Mouse (Mus musculus) heart, embryonic 14.5 days (tissue): Measurements from ENCODE around the gene Ebf1. TPM values are rescaled to one million over a fixed set of nuclear protein-coding genes. Genes with fewer than 3 reads are reported as not detected.
A peak's percentile ranks its signal among the peaks of the same experiment; 100 is the strongest.

ENCODE experiments used
- ATAC-seq: fragments of 200-750 bp; cut with Nextera tagmentation; 2 replicates; pipeline ENCODE4 v1.8.0; 2017; ENCODE audit warnings: low read depth, moderate TSS enrichment; ENCODE audit not compliant: insufficient number of reproducible peaks, insufficient read depth, low FRiP score
- H3K27ac ChIP-seq, 2 experiments: fragments of 200-500 bp in 1 of 2; fragments of 300-500 bp in 1 of 2; sonication (generic) in 1 of 2; replicated peaks in 1 of 2; 2 replicates each; pipeline ENCODE4 v1.5.1; 2012 to 2014; ENCODE audit warnings: low read depth in 2 of 2, low read length in 2 of 2, control low read depth in 1 of 2, mild to moderate bottlenecking in 1 of 2, mixed read lengths in 1 of 2; ENCODE audit not compliant: control insufficient read depth in 1 of 2, insufficient read depth in 1 of 2
- H3K27me3 ChIP-seq: fragments of 300-500 bp; sonication (generic); 2 replicates; pipeline ENCODE4 v1.6.1; 2014; ENCODE audit warnings: mild to moderate bottlenecking, low read length, control low read depth; ENCODE audit not compliant: control insufficient read depth, insufficient read depth
- H3K36me3 ChIP-seq: fragments of 300-500 bp; sonication (generic); 2 replicates; pipeline ENCODE4 v1.6.1; 2014; ENCODE audit warnings: mild to moderate bottlenecking, control low read depth, low read length, mixed read lengths; ENCODE audit not compliant: control insufficient read depth, insufficient read depth
- H3K4me1 ChIP-seq, 2 experiments: fragments of 200-500 bp in 1 of 2; fragments of 300-500 bp in 1 of 2; sonication (generic) in 1 of 2; 2 replicates each; pipeline ENCODE4 v1.6.1; 2012 to 2014; ENCODE audit warnings: low read length in 2 of 2, control low read depth in 1 of 2, mixed read lengths in 1 of 2; ENCODE audit not compliant: control insufficient read depth in 2 of 2, insufficient read depth in 2 of 2
- H3K4me2 ChIP-seq: fragments of 300-500 bp; sonication (generic); 2 replicates; pipeline ENCODE4 v1.6.1; 2014; ENCODE audit warnings: mild to moderate bottlenecking, low read length
- H3K4me3 ChIP-seq, 2 experiments: fragments of 200-500 bp in 1 of 2; fragments of 300-500 bp in 1 of 2; sonication (generic) in 1 of 2; 2 replicates each; pipeline ENCODE4 v1.5.1; 2012 to 2014; ENCODE audit warnings: low read length in 2 of 2, mild to moderate bottlenecking in 2 of 2, control low read depth in 1 of 2, low read depth in 1 of 2, moderate library complexity in 1 of 2; ENCODE audit not compliant: control insufficient read depth in 1 of 2, insufficient read depth in 1 of 2
- H3K9ac ChIP-seq: fragments of 300-500 bp; sonication (generic); 2 replicates; pipeline ENCODE4 v1.6.1; 2014; ENCODE audit warnings: mild to moderate bottlenecking, low read length
- H3K9me3 ChIP-seq: fragments of 300-500 bp; sonication (generic); 2 replicates; pipeline ENCODE4 v1.6.1; 2016; ENCODE audit warnings: low read length, control low read depth; ENCODE audit not compliant: control insufficient read depth
- WGBS: fragments of 180-500 bp; shearing (Covaris S2); extraction: QIAGEN DNeasy Blood & Tissue Kit; methylation state at CpG from one replicate; pipeline ENCODE4 v1.1.7; 2014; 5-methylcytosine and 5-hydroxymethylcytosine counted together
- polyA plus RNA-seq: library from polyadenylated mRNA; unstranded; fragments of >200 nt; fragmentation: Nextera tagmentation; extraction: Ambion mirVana; gene quantifications from 2 replicates; pipeline ENCODE4 v1.2.1, GENCODE M21; 2014

The Ebf1 gene
- polyA plus RNA-seq, 1 experiment from 2014 or later, result 17.0 TPM

DNA sequence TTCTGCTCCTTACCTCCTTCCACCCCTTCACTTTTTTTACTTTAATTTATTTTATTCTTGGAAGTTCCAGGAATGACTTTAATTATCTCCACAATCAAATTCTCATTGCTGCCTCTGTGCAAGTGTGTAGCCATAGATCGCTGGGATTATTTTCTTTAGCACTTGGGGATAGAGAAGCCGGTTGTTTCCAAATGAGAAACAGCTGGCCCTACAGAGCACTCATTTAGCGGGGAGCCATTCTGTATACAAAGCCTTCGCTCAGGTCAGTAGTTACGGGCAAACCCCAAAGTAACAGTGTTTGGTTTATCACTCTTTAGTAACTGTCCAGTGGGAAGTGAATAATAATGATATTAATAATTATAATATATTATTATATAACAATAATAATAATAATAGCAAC, 38.4 kb downstream of the Ebf1 start:
- no peak overlapping the region for H3K4me3 ChIP-seq
- H3K4me1 ChIP-seq, result peaks cover 2 to 4% of the 10 kb centered on the region in 2 experiments; a peak in 3 of 4 replicates
- ATAC-seq, result no peak
- H3K27ac ChIP-seq, result no peak overlapping the region
- no peaks in the 10 kb centered on the region for H3K27me3 ChIP-seq
- H3K9me3 ChIP-seq, result no peaks in the 10 kb centered on the region
- H3K36me3 ChIP-seq, result no peaks in the 10 kb centered on the region
- H3K4me2 ChIP-seq, result no peak overlapping the region
- H3K9ac ChIP-seq, result no peak overlapping the region
- WGBS, result 66% methylated on average over 5 of the region's 5 CpGs

DNA sequence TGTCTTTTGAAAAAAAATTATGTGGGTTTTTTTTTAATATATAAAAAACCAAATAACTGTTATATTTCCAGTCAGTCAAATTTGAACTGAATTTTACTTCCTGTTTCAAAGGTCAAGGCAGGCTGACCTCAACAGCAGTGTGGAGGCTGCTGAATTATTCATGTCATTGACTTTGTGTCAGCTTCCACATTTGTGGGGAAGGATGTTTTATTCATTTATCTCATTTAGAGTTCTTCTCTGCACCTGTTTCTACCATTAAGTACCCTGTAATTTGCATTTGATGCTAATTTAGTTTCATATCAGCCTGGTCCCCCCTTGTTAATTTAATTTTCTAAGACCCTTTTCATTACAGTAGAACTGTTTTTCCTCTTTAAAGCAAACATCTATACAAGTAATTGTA, 39.8 kb downstream of the Ebf1 start:
- no peak overlapping the region for H3K4me2 ChIP-seq
- peaks cover 2 to 4% of the 10 kb centered on the region in 2 experiments; a peak in 3 of 4 replicates for H3K4me1 ChIP-seq
- H3K9me3 ChIP-seq, result no peaks in the 10 kb centered on the region
- H3K36me3 ChIP-seq, result no peaks in the 10 kb centered on the region
- H3K27ac ChIP-seq, result no peak overlapping the region
- no peak overlapping the region for H3K4me3 ChIP-seq
- H3K27me3 ChIP-seq, result no peaks in the 10 kb centered on the region
- no peak overlapping the region for H3K9ac ChIP-seq
- ATAC-seq, result no peak

DNA sequence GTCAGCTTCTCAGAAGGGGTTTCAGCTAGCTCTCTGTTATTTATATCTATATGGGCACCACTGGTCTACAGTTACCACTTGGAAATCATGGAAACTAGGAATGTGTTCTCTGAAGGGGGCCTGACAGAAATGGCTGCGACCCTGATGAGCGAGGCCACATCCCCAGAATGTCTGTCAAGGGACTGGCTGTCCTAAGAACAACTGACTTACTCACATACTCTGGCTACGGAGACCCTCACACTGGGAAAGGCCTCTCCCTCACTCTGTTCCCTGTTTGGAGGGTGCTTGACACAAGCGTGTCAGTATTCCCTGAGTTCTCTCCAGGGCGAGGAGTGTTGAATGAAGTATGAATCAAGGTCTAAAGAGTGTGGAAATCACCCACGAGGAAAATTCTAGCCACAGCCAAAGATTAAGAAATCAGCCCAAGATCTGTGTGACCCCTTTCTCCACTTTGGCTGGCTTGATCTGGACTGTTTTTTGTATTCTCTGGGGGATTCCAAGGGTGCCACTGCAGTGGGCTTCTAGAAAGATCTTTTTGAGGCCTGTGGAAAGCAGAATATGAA, 40.8 kb downstream of the Ebf1 start:
- Histone ChIP-seq H3K27ac (no peak overlapping the region), H3K9ac (no peak overlapping the region), H3K4me1 (peaks cover 2 to 4% of the 10 kb centered on the region in 2 experiments; a peak in 3 of 4 replicates), H3K4me2 (no peak overlapping the region), H3K36me3 (no peaks in the 10 kb centered on the region), H3K27me3 (no peaks in the 10 kb centered on the region), H3K4me3 (no peak overlapping the region), H3K9me3 (no peaks in the 10 kb centered on the region)
- WGBS, result 35% methylated on average over 6 of the region's 6 CpGs
- no peak for ATAC-seq

DNA sequence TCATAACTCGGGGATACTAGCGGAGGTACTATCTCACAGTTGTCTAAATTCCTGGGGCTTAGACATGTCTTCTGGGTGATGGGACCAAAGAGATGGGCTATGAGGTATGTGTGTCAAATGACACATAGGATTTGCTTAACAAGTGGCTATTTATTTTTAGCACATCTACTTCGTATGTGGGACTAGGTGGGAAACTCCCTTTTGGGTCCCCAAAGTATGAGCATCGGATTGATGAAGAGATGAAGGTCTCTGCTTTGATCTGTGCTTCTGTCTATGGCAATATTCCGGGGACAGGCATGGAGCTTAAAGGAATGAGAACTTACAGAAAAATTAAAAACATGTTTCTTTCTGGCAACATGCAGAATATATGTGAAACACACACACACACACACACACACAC, 44.8 kb downstream of the Ebf1 start:
- no peaks in the 10 kb centered on the region for H3K9me3 ChIP-seq
- no peak overlapping the region for H3K9ac ChIP-seq
- no peak for ATAC-seq
- H3K36me3 ChIP-seq, result no peaks in the 10 kb centered on the region
- H3K27ac ChIP-seq, result no peak overlapping the region
- 71% methylated on average over 5 of the region's 5 CpGs for WGBS
- H3K4me3 ChIP-seq, result no peak overlapping the region
- H3K4me1 ChIP-seq, result peaks cover 4 to 15% of the 10 kb centered on the region in 2 experiments; a peak in 3 of 4 replicates
- no peaks in the 10 kb centered on the region for H3K27me3 ChIP-seq
- H3K4me2 ChIP-seq, result no peak overlapping the region

DNA sequence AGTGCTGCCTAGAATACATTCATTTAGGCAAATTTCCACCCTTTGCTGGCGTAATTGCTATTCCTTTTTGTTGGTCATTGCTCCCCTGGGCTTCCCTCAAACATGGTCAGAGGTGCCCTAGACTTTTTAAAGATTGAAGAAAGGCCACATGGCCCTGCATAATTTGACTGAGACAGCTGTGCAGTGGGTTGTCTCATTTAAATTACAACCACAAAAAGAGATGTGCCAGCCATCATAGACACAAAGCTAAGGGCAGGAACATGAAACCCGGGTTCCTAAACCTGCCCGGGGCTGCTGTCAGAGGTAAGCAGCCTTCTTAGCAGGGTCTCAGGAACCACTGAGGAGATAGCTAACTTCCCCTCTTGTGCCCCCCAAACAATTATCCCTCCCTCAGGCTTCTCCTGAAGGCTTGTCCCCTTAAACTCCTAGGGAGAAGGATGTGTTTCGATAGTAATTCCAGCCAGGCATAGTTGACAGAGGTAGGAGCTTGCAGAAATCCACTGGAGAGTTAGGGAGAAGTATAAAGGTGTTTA, 46.6 kb downstream of the Ebf1 start:
- Histone ChIP-seq H3K36me3 (no peaks in the 10 kb centered on the region), H3K4me1 (peaks cover 4 to 11% of the 10 kb centered on the region in 2 experiments; a peak in 3 of 4 replicates), H3K4me2 (no peak overlapping the region), H3K27ac (no peak overlapping the region), H3K4me3 (no peak overlapping the region), H3K9ac (no peak overlapping the region), H3K27me3 (no peaks in the 10 kb centered on the region), H3K9me3 (no peaks in the 10 kb centered on the region)
- ATAC-seq, result no peak
- 61% methylated on average over 4 of the region's 4 CpGs for WGBS

DNA sequence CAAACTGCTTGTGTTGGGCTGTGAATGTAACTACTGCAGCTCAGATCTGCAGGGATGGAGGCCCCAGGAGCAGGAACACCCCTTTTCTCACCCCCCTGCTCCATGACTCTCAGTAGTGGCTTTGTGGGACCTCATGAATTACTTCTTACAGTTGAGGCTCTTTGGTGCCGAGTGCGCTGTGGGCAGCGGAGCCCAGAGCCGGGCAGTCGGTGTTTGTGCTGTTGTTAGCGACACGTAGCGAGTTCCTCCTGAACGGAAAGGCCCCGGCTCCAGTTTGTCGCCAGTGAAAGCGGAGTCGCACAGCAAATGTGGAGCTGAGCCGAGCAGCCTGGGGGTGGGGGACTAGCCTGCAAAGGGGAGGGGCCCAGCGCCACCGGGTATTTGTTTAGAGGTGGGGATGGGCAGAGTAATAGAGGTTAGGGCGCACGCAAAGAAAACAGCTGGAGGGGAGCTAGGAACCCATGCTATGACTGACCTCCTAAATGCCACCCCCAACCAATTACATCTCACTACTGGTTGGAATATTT, 48.1 kb downstream of the Ebf1 start:
- Histone ChIP-seq H3K4me1 (peaks cover 4 to 11% of the 10 kb centered on the region in 2 experiments; a peak in 3 of 4 replicates), H3K4me3 (peak overlapping the region; percentile 30 to 33), H3K27me3 (no peaks in the 10 kb centered on the region), H3K9me3 (no peaks in the 10 kb centered on the region), H3K4me2 (peak overlapping the region; percentile 76), H3K27ac (peak overlapping the region; percentile 19 to 80), H3K9ac (peak overlapping the region; percentile 75), H3K36me3 (no peaks in the 10 kb centered on the region)
- 4% methylated on average over 18 of the region's 18 CpGs for WGBS
- peak; percentile 69 for ATAC-seq

DNA sequence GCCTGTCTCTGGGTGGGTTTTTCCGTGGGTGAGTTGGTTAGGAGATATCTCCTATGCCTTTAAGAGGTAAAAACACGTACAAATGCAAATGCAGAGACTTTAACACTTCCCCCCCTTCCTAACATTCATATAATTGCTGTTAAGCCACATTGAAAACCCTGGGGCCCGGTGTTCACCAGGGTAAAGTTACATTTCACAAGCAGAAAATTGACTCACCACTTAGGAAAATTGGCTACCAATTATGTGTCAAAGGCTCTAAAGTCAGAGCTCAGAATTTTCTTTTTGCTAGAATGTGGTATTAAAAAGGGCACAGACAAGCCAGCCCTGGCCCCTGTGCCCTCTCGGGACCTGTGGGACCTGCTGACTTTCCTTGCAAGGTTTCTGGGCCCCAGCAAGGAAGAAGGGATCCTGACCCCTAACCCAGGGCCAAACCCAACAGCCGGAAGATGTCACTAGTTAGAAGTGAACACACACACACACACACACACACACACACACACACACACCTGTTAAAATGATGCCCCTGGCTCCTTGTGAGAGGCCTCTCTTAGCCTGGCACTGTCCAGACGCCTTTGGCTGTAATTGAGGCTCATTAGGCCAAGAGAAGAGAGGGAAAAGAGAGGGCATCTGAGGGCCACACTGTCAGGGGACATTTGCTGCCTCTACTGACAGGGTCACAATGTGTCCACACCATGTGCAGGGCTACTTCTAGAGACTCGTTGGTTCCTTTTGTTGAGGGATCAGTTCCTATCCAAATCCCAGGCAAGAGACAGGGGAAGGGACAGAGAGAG, 48.8 kb downstream of the Ebf1 start:
- H3K4me2 ChIP-seq, result peak overlapping the region; percentile 76
- H3K27ac ChIP-seq, result peak overlapping the region in 1 of 2 experiments; percentile 80; a peak in 2 of 4 replicates
- WGBS, result 60% methylated on average over 7 of the region's 7 CpGs
- no peak for ATAC-seq
- H3K27me3 ChIP-seq, result no peaks in the 10 kb centered on the region
- H3K36me3 ChIP-seq, result no peaks in the 10 kb centered on the region
- H3K9ac ChIP-seq, result no peak overlapping the region; the same call in 1 of the 2 replicates
- H3K9me3 ChIP-seq, result no peaks in the 10 kb centered on the region
- H3K4me3 ChIP-seq, result peak overlapping the region in 1 of 2 experiments; percentile 33; a peak in 1 of 4 replicates
- H3K4me1 ChIP-seq, result peaks cover 4 to 11% of the 10 kb centered on the region in 2 experiments; a peak in 3 of 4 replicates
